Mouse (Mus musculus): ENCODE data around the gene Hspbp1. TPM values are rescaled to one million over a fixed set of nuclear protein-coding genes. Genes with fewer than 3 reads are reported as not detected.

The Hspbp1 gene
- polyA plus RNA-seq, 1 experiment from 2014 or later: 87.7 TPM

DNA sequence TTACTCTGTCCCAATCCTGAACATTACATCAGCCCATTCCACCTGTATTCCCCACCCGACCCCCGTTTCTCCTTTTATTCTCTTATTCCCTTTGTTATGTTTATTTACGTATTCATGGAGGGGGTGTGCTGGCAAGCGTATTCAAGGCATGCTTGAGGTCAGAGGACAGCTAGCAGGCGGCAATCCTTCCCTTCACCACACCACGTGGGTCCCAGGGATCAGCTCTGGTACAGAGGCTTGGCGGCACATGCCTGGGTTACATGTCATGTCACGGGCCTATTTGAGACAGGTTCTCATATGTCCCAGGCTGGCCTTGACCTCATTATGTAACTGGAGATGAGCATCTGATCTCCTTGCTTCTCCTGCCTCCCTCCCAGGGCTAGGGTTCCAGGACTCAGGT lies 17.5 kb upstream of the Hspbp1 start:
- 47% methylated on average over 8 of the region's 8 CpGs for WGBS
- peaks cover 3% of the 10 kb centered on the region; the same call in 1 of the 2 replicates for H3K4me1 ChIP-seq
- H3K4me2 ChIP-seq (replicated peaks): no peak overlapping the region
- no peak overlapping the region for H3K9ac ChIP-seq
- no peak for ATAC-seq (ENCODE audit: insufficient number of reproducible peaks, low FRiP score, low TSS enrichment, low read depth)
- H3K9me3 ChIP-seq (replicated peaks): no peaks in the 10 kb centered on the region
- H3K27me3 ChIP-seq: no peaks in the 10 kb centered on the region
- H3K36me3 ChIP-seq: peaks cover 74% of the 10 kb centered on the region
- no peak overlapping the region for H3K4me3 ChIP-seq (replicated peaks)
- H3K27ac ChIP-seq (replicated peaks): no peak overlapping the region

GRCm38 (mm10) chr7:4693004-4693403 lies 8.1 kb upstream of the Hspbp1 start:
- WGBS: 90% methylated on average over 6 of the region's 6 CpGs
- H3K9ac ChIP-seq: no peak overlapping the region
- no peaks in the 10 kb centered on the region for H3K9me3 ChIP-seq (replicated peaks)
- H3K27ac ChIP-seq (replicated peaks): no peak overlapping the region
- H3K4me1 ChIP-seq: peaks cover 14% of the 10 kb centered on the region
- no peak overlapping the region for H3K4me3 ChIP-seq (replicated peaks)
- no peak overlapping the region for H3K4me2 ChIP-seq (replicated peaks)
- ATAC-seq (ENCODE audit: insufficient number of reproducible peaks, low FRiP score, low TSS enrichment, low read depth): no peak
- no peaks in the 10 kb centered on the region for H3K27me3 ChIP-seq
- peaks cover 41% of the 10 kb centered on the region for H3K36me3 ChIP-seq

- H3K4me3 ChIP-seq (replicated peaks): peak overlapping the region; percentile 77
- H3K4me1 ChIP-seq: peaks cover 14% of the 10 kb centered on the region
- H3K27ac ChIP-seq (replicated peaks): peak overlapping the region; percentile 90
- peaks cover 34% of the 10 kb centered on the region for H3K36me3 ChIP-seq
- H3K4me2 ChIP-seq (replicated peaks): peak overlapping the region; percentile 88
- peak; percentile 59; the same call in 1 of the 2 replicates for ATAC-seq (ENCODE audit: insufficient number of reproducible peaks, low FRiP score, low TSS enrichment, low read depth)
- no peaks in the 10 kb centered on the region for H3K27me3 ChIP-seq
- 4% methylated on average over 20 of the region's 35 CpGs for WGBS
- H3K9ac ChIP-seq: peak overlapping the region; percentile 97
- no peaks in the 10 kb centered on the region for H3K9me3 ChIP-seq (replicated peaks)
Observed at GRCm38 (mm10) chr7:4690951-4691653, 6.2 kb upstream of the Hspbp1 start.

DNA sequence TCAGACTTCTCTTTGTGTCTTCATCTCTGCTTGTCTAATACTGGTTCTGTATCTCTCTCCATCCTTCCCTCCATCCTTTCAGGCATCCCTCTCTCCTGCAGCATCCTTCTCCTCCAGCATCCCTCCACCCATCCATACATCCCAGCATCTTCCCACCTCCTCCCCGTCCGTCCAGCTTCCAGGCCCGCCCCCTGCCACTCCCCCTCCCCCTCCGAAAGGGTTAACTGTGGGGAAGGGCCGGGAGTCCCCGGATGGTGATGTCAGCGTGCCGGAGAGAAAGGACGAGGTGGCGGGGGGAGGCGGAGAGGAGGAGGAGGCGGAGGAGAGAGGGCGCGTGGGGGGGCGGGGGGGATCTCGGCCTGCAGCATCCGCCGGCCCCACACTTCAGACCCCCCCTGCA lies 5.5 kb upstream of the Hspbp1 start, which contains the start of gene Brsk1:
Brsk1 (plus strand) TSS at position 218 of the 400 bp plus-strand sequence.
- peak within 1 kb of the TSS; percentile 77 for H3K4me3 ChIP-seq (replicated peaks)
- peaks cover 27% of the 10 kb centered on the region for H3K36me3 ChIP-seq
- H3K9ac ChIP-seq: peak within 1 kb of the TSS; percentile 97
- peak within 1 kb of the TSS; percentile 88 for H3K4me2 ChIP-seq (replicated peaks)
- ATAC-seq (ENCODE audit: insufficient number of reproducible peaks, low FRiP score, low TSS enrichment, low read depth): peak; percentile 62; the same call in 1 of the 2 replicates
- H3K9me3 ChIP-seq (replicated peaks): no peaks in the 10 kb centered on the region
- peaks cover 14% of the 10 kb centered on the region for H3K4me1 ChIP-seq
- peak within 1 kb of the TSS; percentile 90 for H3K27ac ChIP-seq (replicated peaks)
- WGBS: 2% methylated on average over 5 of the region's 18 CpGs
- no peaks in the 10 kb centered on the region for H3K27me3 ChIP-seq

- Histone ChIP-seq H3K9ac (peak overlapping the region; percentile 31; the same call in 1 of the 2 replicates), H3K4me1 (peaks cover 9% of the 10 kb centered on the region), H3K36me3 (peaks cover 19% of the 10 kb centered on the region), H3K27me3 (no peaks in the 10 kb centered on the region), H3K27ac (replicated peaks) (peak overlapping the region; percentile 65; the same call in 1 of the 2 replicates), H3K4me3 (replicated peaks) (peak overlapping the region; percentile 84), H3K9me3 (replicated peaks) (no peaks in the 10 kb centered on the region), H3K4me2 (replicated peaks) (peak overlapping the region; percentile 93)
- 2% methylated on average over 13 of the region's 13 CpGs for WGBS
- ATAC-seq (ENCODE audit: insufficient number of reproducible peaks, low FRiP score, low TSS enrichment, low read depth): no peak
Observed at GRCm38 (mm10) chr7:4684203-4684602, 665 bp downstream of the Hspbp1 start.

- peaks cover 19% of the 10 kb centered on the region for H3K36me3 ChIP-seq
- ATAC-seq (ENCODE audit: insufficient number of reproducible peaks, low FRiP score, low TSS enrichment, low read depth): no peak
- H3K4me3 ChIP-seq (replicated peaks): no peak overlapping the region
- H3K4me2 ChIP-seq (replicated peaks): no peak overlapping the region
- WGBS: 87% methylated on average over 5 of the region's 5 CpGs
- H3K4me1 ChIP-seq: peaks cover 9% of the 10 kb centered on the region
- H3K9me3 ChIP-seq (replicated peaks): no peaks in the 10 kb centered on the region
- no peak overlapping the region for H3K27ac ChIP-seq (replicated peaks)
- no peak overlapping the region for H3K9ac ChIP-seq
- no peaks in the 10 kb centered on the region for H3K27me3 ChIP-seq
Observed at GRCm38 (mm10) chr7:4683307-4683706, 1.6 kb downstream of the Hspbp1 start.

GRCm38 (mm10) chr7:4675200-4675599 lies 9.7 kb downstream of the Hspbp1 start:
- 71% methylated on average over 7 of the region's 7 CpGs for WGBS
- peaks cover 52% of the 10 kb centered on the region for H3K36me3 ChIP-seq

DNA sequence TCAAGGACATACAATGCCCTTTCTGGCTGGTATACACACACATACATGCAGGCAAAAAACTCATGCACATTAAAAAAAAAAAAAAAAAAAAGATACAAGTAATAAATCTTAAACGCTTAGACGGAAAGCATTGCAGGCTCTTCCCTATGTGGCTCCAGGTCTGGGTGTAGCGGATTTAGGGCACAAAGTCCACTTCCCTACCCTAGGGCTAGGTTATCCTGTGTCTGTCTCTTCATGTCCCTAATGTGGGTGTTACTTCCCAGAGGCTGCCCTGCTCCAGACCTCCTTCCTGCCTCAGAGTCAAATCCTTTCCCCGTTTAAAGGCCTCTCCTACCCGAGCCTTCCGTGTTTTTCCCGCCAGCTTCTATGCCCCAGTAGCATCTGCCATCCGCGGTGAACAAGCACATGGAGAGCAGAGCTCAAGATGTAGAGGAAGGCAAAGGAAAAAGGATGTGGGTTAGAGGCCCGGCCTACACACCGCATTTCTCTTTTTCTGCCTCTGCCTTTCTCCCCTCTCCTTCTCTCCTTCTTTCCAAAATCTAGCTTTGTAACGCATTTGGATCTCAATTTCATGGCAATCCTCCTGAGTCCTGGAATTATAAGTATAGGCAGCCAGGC lies 10.6 kb downstream of the Hspbp1 start:
- ATAC-seq (ENCODE audit: insufficient number of reproducible peaks, low FRiP score, low TSS enrichment, low read depth): no peak
- no peak overlapping the region for H3K4me2 ChIP-seq (replicated peaks)
- H3K27me3 ChIP-seq: no peaks in the 10 kb centered on the region
- H3K9ac ChIP-seq: no peak overlapping the region
- H3K9me3 ChIP-seq (replicated peaks): no peaks in the 10 kb centered on the region
- 89% methylated on average over 12 of the region's 12 CpGs for WGBS
- no peak overlapping the region for H3K27ac ChIP-seq (replicated peaks)
- peaks cover 54% of the 10 kb centered on the region for H3K36me3 ChIP-seq
- H3K4me1 ChIP-seq: 0 out of 2 replicates have a peak, but pooled peaks cover 2% of the 10 kb centered on the region
- H3K4me3 ChIP-seq (replicated peaks): no peak overlapping the region

More at GRCm38 (mm10) chr7:4675200-4675599, 9.7 kb downstream of the Hspbp1 start:
- H3K4me1 ChIP-seq: 0 out of 2 replicates have a peak, but pooled peaks cover 2% of the 10 kb centered on the region
- no peaks in the 10 kb centered on the region for H3K9me3 ChIP-seq (replicated peaks)
- H3K4me3 ChIP-seq (replicated peaks): no peak overlapping the region
- H3K4me2 ChIP-seq (replicated peaks): no peak overlapping the region
- H3K9ac ChIP-seq: no peak overlapping the region
- no peak for ATAC-seq (ENCODE audit: insufficient number of reproducible peaks, low FRiP score, low TSS enrichment, low read depth)
- H3K27ac ChIP-seq (replicated peaks): no peak overlapping the region
- H3K27me3 ChIP-seq: no peaks in the 10 kb centered on the region

- Histone ChIP-seq H3K4me2 (replicated peaks) (no peak overlapping the region), H3K4me3 (replicated peaks) (no peak overlapping the region), H3K9me3 (replicated peaks) (no peaks in the 10 kb centered on the region), H3K4me1 (0 out of 2 replicates have a peak, but pooled peaks cover 2% of the 10 kb centered on the region), H3K36me3 (peaks cover 66% of the 10 kb centered on the region), H3K9ac (no peak overlapping the region), H3K27me3 (no peaks in the 10 kb centered on the region), H3K27ac (replicated peaks) (no peak overlapping the region)
- no peak for ATAC-seq (ENCODE audit: insufficient number of reproducible peaks, low FRiP score, low TSS enrichment, low read depth)
- 40% methylated on average over 4 of the region's 4 CpGs for WGBS
Observed at GRCm38 (mm10) chr7:4671956-4672355, 12.9 kb downstream of the Hspbp1 start.

DNA sequence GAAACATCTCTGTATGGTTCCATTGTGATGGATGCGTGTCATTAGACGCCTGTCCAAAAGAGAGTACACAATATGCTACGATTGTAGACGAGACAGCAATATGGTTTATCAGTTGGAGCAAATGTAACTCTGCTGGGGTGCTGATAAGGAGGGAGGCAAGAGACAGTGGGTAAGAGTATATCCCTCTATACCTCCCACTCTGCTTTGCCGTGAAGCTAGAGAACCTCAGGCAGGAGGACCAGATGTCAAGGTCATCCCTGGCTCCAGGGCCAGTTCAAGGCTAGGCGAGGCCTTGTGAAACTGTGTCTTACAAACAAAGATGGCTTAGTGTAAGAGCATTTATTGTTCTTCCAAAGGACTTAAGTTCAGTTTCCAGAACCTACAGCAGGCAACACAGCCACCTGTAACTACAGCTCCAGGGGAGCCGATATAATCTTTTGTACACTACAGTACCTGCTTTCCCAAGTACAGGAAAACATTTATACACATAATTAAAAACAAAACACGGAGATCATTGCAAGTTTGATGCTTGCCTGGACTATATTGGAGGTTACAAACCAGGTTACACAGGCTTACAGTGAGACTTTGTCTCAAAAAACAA lies 14.1 kb downstream of the Hspbp1 start:
- no peaks in the 10 kb centered on the region for H3K9me3 ChIP-seq (replicated peaks)
- no peak overlapping the region for H3K27ac ChIP-seq (replicated peaks)
- no peak overlapping the region for H3K9ac ChIP-seq
- no peak for ATAC-seq (ENCODE audit: insufficient number of reproducible peaks, low FRiP score, low TSS enrichment, low read depth)
- 0 out of 2 replicates have a peak, but pooled peaks cover 2% of the 10 kb centered on the region for H3K4me1 ChIP-seq
- H3K4me2 ChIP-seq (replicated peaks): no peak overlapping the region
- peaks cover 66% of the 10 kb centered on the region for H3K36me3 ChIP-seq
- no peaks in the 10 kb centered on the region for H3K27me3 ChIP-seq
- H3K4me3 ChIP-seq (replicated peaks): no peak overlapping the region
- 93% methylated on average over 8 of the region's 8 CpGs for WGBS

DNA sequence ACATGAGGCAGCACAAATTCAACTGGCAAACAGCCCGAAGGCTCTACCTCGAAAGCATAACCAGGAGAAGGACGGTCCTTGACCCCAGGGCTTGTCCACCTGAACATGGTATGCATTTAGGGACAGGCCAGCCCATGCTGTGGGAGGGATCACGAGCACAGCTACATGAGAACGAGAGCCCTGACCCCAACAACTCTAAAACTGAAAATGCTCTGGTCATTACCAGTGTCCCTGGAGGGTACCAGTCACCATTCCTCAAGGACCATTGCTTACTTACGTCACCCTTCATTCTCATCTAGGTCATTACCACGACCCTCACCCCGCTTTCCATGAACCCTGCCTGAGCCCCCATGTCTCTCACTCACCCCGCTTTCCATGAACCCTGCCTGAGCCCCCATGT lies 15.7 kb downstream of the Hspbp1 start:
- Histone ChIP-seq H3K27ac (replicated peaks) (no peak overlapping the region), H3K9me3 (replicated peaks) (no peaks in the 10 kb centered on the region), H3K36me3 (peaks cover 63% of the 10 kb centered on the region), H3K4me3 (replicated peaks) (no peak overlapping the region), H3K4me2 (replicated peaks) (no peak overlapping the region), H3K9ac (no peak overlapping the region), H3K4me1 (0 out of 2 replicates have a peak, but pooled peaks cover 2% of the 10 kb centered on the region), H3K27me3 (no peaks in the 10 kb centered on the region)
- no peak for ATAC-seq (ENCODE audit: insufficient number of reproducible peaks, low FRiP score, low TSS enrichment, low read depth)
- WGBS: 91% methylated on average over 9 of the region's 9 CpGs
